Mouse (Mus musculus) kidney, embryonic 15.5 days (tissue): ENCODE results near the gene Lipo2. TPM values are rescaled to one million over a fixed set of nuclear protein-coding genes. Genes with fewer than 3 reads are reported as not detected.
"Not testable (repeated sequence)": the region's sequence is repeated elsewhere in the genome, so short reads cannot be mapped to it uniquely, and the experiment has no call there.

Experiments
- ATAC-seq: fragments of 200-750 bp; cut with Nextera tagmentation; replicated peaks from 2 replicates; pipeline ENCODE4 v1.8.0; 2017; ENCODE audit warnings: moderate TSS enrichment; ENCODE audit not compliant: low FRiP score
- H3K27ac ChIP-seq: fragments of 300-500 bp; sonication (generic); 2 replicates; pipeline ENCODE4 v1.5.1; 2015; ENCODE audit warnings: mild to moderate bottlenecking, inconsistent platforms
- H3K27me3 ChIP-seq: fragments of 300-500 bp; sonication (generic); 2 replicates; pipeline ENCODE4 v1.6.1; 2015; ENCODE audit warnings: inconsistent platforms
- H3K36me3 ChIP-seq: fragments of 300-500 bp; sonication (generic); 2 replicates; pipeline ENCODE4 v1.6.1; 2015; ENCODE audit warnings: inconsistent platforms
- H3K4me1 ChIP-seq: fragments of 300-500 bp; sonication (generic); 2 replicates; pipeline ENCODE4 v1.6.1; 2015; ENCODE audit warnings: inconsistent platforms
- H3K4me2 ChIP-seq: fragments of 300-500 bp; sonication (generic); 2 replicates; pipeline ENCODE4 v1.6.1; 2015; ENCODE audit warnings: moderate library complexity, mild to moderate bottlenecking, inconsistent platforms
- H3K4me3 ChIP-seq: fragments of 300-500 bp; sonication (generic); replicated peaks from 2 replicates; pipeline ENCODE4 v1.5.1; 2015; ENCODE audit warnings: mild to moderate bottlenecking, inconsistent platforms
- H3K9ac ChIP-seq: fragments of 300-500 bp; sonication (generic); 2 replicates; pipeline ENCODE4 v1.6.1; 2015; ENCODE audit warnings: mild to moderate bottlenecking, inconsistent platforms
- H3K9me3 ChIP-seq: fragments of 300-500 bp; sonication (generic); replicated peaks from 2 replicates; pipeline ENCODE4 v1.6.1; 2016; ENCODE audit warnings: inconsistent platforms
- WGBS: fragments of 180-500 bp; shearing (Covaris S2); methylation state at CpG from one replicate; pipeline ENCODE4 v1.1.7; 2015; ENCODE audit warnings: mixed read lengths; 5-methylcytosine and 5-hydroxymethylcytosine counted together
- polyA plus RNA-seq: library from polyadenylated mRNA; unstranded; fragments of >200 nt; fragmentation: Nextera tagmentation; extraction: Ambion mirVana; gene quantifications from 2 replicates; pipeline ENCODE4 v1.2.1, GENCODE M21; 2015

Gene Lipo2
- 0.32 TPM in 1 of 2 replicates, not detected in the other for polyA plus RNA-seq

- H3K27me3 ChIP-seq, H3K27ac ChIP-seq, H3K4me3 ChIP-seq, H3K4me2 ChIP-seq, H3K4me1 ChIP-seq, H3K9me3 ChIP-seq, H3K36me3 ChIP-seq, ATAC-seq, H3K9ac ChIP-seq: not testable (repeated sequence)
- 88% methylated on average over 1 of the region's 1 CpGs for WGBS
Observed at GRCm38 (mm10) chr19:33751259-33751658, at the start of gene Lipo2. Gene Lipo2 (minus strand): TSS chr19:33751359.

GRCm38 (mm10) chr19:33787359-33787758 lies 36.2 kb upstream of the Lipo2 start, which contains the start of gene Lipo1:
Gene Lipo1 (minus strand): TSS chr19:33787459.
- ATAC-seq, H3K4me3 ChIP-seq, H3K4me2 ChIP-seq, H3K27ac ChIP-seq, H3K36me3 ChIP-seq, H3K27me3 ChIP-seq, H3K4me1 ChIP-seq, H3K9ac ChIP-seq, H3K9me3 ChIP-seq: not testable (repeated sequence)

GRCm38 (mm10) chr19:33786576-33787277 lies 35.6 kb upstream of the Lipo2 start:
- Histone ChIP-seq H3K4me1 (no peaks in the 10 kb centered on the region), H3K27ac (no peak overlapping the region), H3K4me3 (no peak overlapping the region), H3K27me3 (no peaks in the 10 kb centered on the region), H3K9ac (no peak overlapping the region), H3K9me3 (no peaks in the 10 kb centered on the region), H3K4me2 (no peak overlapping the region), H3K36me3 (no peaks in the 10 kb centered on the region)
- ATAC-seq: no peak
- WGBS: 92% methylated on average over 12 of the region's 12 CpGs

GRCm38 (mm10) chr19:33761287-33762086 lies 10.3 kb upstream of the Lipo2 start, which contains the start of gene Lipo3:
Gene Lipo3 (minus strand): TSS chr19:33761951.
- H3K4me1 ChIP-seq, H3K9me3 ChIP-seq, H3K9ac ChIP-seq, H3K27ac ChIP-seq, H3K4me3 ChIP-seq, H3K27me3 ChIP-seq, H3K36me3 ChIP-seq: not testable (repeated sequence)
- WGBS: 44% methylated on average over 14 of the region's 41 CpGs
- H3K4me2 ChIP-seq: peak within 1 kb of the TSS; percentile 39
- peak; percentile 92 for ATAC-seq

Other genes with a start within 250 kb of the Lipo2 start
- gene Lipo4, start 233.6 kb downstream of the Lipo2 start, polyA plus RNA-seq: not detected in 2 replicates
- not detected in 2 replicates for gene Gm8978, start 126.1 kb downstream of the Lipo2 start, polyA plus RNA-seq
- gene Lipo3, start 10.6 kb upstream of the Lipo2 start, polyA plus RNA-seq: 15.2 and 16.8 TPM in 2 replicates
- gene Lipo1, start 36.1 kb upstream of the Lipo2 start, polyA plus RNA-seq: not detected in 2 replicates
- 0.10 TPM in 1 of 2 replicates, not detected in the other for gene Lipf, start 209.8 kb upstream of the Lipo2 start, polyA plus RNA-seq